Mouse (Mus musculus) mouse embryonic stem cell (cell line): ENCODE results near the gene Pip4k2a.
"Not testable (repeated sequence)": the region's sequence is repeated elsewhere in the genome, so short reads cannot be mapped to it uniquely, and the experiment has no call there.

Experiments
- in situ Hi-C, 2 experiments: fragments of 300-500 bp; cut with MboI; formaldehyde crosslinking; loops; 1 replicate in 1 of 2; 3 replicates in 1 of 2; pipeline ENCODE4 v1.14.3; 2019 to 2020; ENCODE audit warnings: low sequenced_read_pairs in 2 of 2, low pct_unique_long_range_greater_than_20kb in 1 of 2, mixed read lengths in 1 of 2; ENCODE audit not compliant: unreplicated experiment in 1 of 2

The Pip4k2a gene

GRCm38 (mm10) chr2:18915372-18916041, 82.4 kb downstream of the Pip4k2a start:
- in situ Hi-C loops = no loop called here

- in situ Hi-C loops = no loop called here
Measured at GRCm38 (mm10) chr2:18914750-18915149, 83.2 kb downstream of the Pip4k2a start.

- in situ Hi-C loops = no loop called here
Measured at GRCm38 (mm10) chr2:18913642-18914041, 84.3 kb downstream of the Pip4k2a start.

- in situ Hi-C loops = no loop called here
Measured at GRCm38 (mm10) chr2:18911251-18911934, 86.5 kb downstream of the Pip4k2a start.

GRCm38 (mm10) chr2:18910209-18910608, 87.7 kb downstream of the Pip4k2a start:
- in situ Hi-C loops = no loop called here

- in situ Hi-C loops = no loop called here
Measured at GRCm38 (mm10) chr2:18909713-18910112, 88.2 kb downstream of the Pip4k2a start.

GRCm38 (mm10) chr2:18907269-18907668, 90.7 kb downstream of the Pip4k2a start:
- in situ Hi-C loops = no loop called here

- in situ Hi-C loops = no loop called here
Measured at GRCm38 (mm10) chr2:18906421-18907084, 91.4 kb downstream of the Pip4k2a start.

- in situ Hi-C loops = no loop called here
Measured at GRCm38 (mm10) chr2:18903301-18904068, 94.4 kb downstream of the Pip4k2a start.

- in situ Hi-C loops = no loop called here
Measured at GRCm38 (mm10) chr2:18901133-18901532, 96.8 kb downstream of the Pip4k2a start.

- in situ Hi-C loops = no loop called here
Measured at GRCm38 (mm10) chr2:18900635-18901034, 97.3 kb downstream of the Pip4k2a start.

GRCm38 (mm10) chr2:18897742-18898256, 100.1 kb downstream of the Pip4k2a start:
- in situ Hi-C loops = no loop called here

- in situ Hi-C loops = no loop called here
Measured at GRCm38 (mm10) chr2:18896015-18896414, 101.9 kb downstream of the Pip4k2a start.

GRCm38 (mm10) chr2:18893336-18893735, 104.6 kb downstream of the Pip4k2a start:
- in situ Hi-C loops = not testable (repeated sequence)

GRCm38 (mm10) chr2:18891991-18892537, 105.9 kb downstream of the Pip4k2a start:
- in situ Hi-C loops = no loop called here

GRCm38 (mm10) chr2:18890227-18891001, 107.5 kb downstream of the Pip4k2a start:
- in situ Hi-C loops = no loop called here

- in situ Hi-C loops = no loop called here
Measured at GRCm38 (mm10) chr2:18884277-18884676, 113.6 kb downstream of the Pip4k2a start.

- in situ Hi-C loops = no loop called here
Measured at GRCm38 (mm10) chr2:18874626-18875025, 123.3 kb downstream of the Pip4k2a start.
